Mouse (Mus musculus): ENCODE measurements at regions not wholly inside any gene's neighbourhood (a gene's known extent, or its start where the extent isn't known, plus 50 kb on each side); places are given as distances from the start of the nearest gene placed in this dataset.

GRCm38 (mm10) chr7:36934792-36935555, 237.1 kb downstream of the Tshz3 start:
- TF ChIP-seq POLR2A (IDR thresholded peaks at IDR 0.05; ENCODE audit: low read depth, low read length) (no peak), CTCF (IDR thresholded peaks at IDR 0.05; ENCODE audit: borderline replicate concordance, insufficient read depth, low read length) (no peak)

Data from embryonic fibroblast, embryonic 13.5 days (primary cell).